In genomic region chr7:100927287-100928000, GRCm38 (mm10) we compare ENCODE assay signal across 10 mouse cellular contexts. TPM values are rescaled to one million over a fixed set of nuclear protein-coding genes. Genes with fewer than 3 reads are reported as not detected.
DNase-seq lines count a peak whose midpoint lies in the region; ATAC-seq lines count a peak whose summit lies in the region.
"Had no signal": no experiment of that assay in that cellular context is flagged by ENCODE, and none has a peak within 500 bp of the region (broad histone marks: within the 10 kb centered on the region; RNA-seq: fewer than 3 reads in every experiment).

No protein-coding gene starts in this region.

- peaks cover 82% of the 10 kb centered on the region for H3K4me1 ChIP-seq in heart, embryonic 15.5 days (replicated peaks)
- H3K4me1 ChIP-seq in embryonic facial prominence, embryonic 12.5 days = peaks cover 82% of the 10 kb centered on the region
- peaks cover 33% of the 10 kb centered on the region for H3K4me1 ChIP-seq in hindbrain, embryonic 14.5 days (replicated peaks; ENCODE audit: control insufficient read depth, insufficient read depth, low read length)
- peaks cover 42% of the 10 kb centered on the region for H3K4me1 ChIP-seq in midbrain, embryonic 14.5 days (ENCODE audit: control insufficient read depth, insufficient read depth, low read length)

- ATAC-seq in heart, embryonic 15.5 days (replicated peaks; ENCODE audit: insufficient number of reproducible peaks, insufficient read depth, low FRiP score, low read depth) = no peak
- no peak for ATAC-seq in embryonic facial prominence, embryonic 12.5 days (ENCODE audit: insufficient number of reproducible peaks, insufficient read depth, low FRiP score, low TSS enrichment)
- no peak for ATAC-seq in hindbrain, embryonic 14.5 days (ENCODE audit: low FRiP score)
- no peak for ATAC-seq in midbrain, embryonic 14.5 days (ENCODE audit: low FRiP score, low TSS enrichment)

- 0 out of 2 replicates have a peak, but pooled peaks cover under 1% of the 10 kb centered on the region for H3K36me3 ChIP-seq in heart, embryonic 15.5 days
- H3K36me3 ChIP-seq in embryonic facial prominence, embryonic 12.5 days = peaks cover 21% of the 10 kb centered on the region; the same call in 1 of the 2 replicates
- no peaks in the 10 kb centered on the region for H3K36me3 ChIP-seq in hindbrain, embryonic 14.5 days (replicated peaks; ENCODE audit: control insufficient read depth, insufficient read depth)
- no peaks in the 10 kb centered on the region for H3K36me3 ChIP-seq in midbrain, embryonic 14.5 days (ENCODE audit: control insufficient read depth, insufficient read depth, low read length)
- H3K36me3 ChIP-seq: G1E had no signal

- H3K9me3 ChIP-seq in heart, embryonic 15.5 days (replicated peaks) = no peaks in the 10 kb centered on the region
- H3K9me3 ChIP-seq in embryonic facial prominence, embryonic 12.5 days = no peaks in the 10 kb centered on the region
- no peaks in the 10 kb centered on the region for H3K9me3 ChIP-seq in hindbrain, embryonic 14.5 days (ENCODE audit: control insufficient read depth, low read length)
- no peaks in the 10 kb centered on the region for H3K9me3 ChIP-seq in midbrain, embryonic 14.5 days (ENCODE audit: control insufficient read depth, low read length)

- H3K27ac ChIP-seq in heart, embryonic 15.5 days = peak overlapping the region; percentile 55
- H3K27ac ChIP-seq in embryonic facial prominence, embryonic 12.5 days = 0 out of 2 replicates have a peak overlapping the region, but pooled peaks have one; percentile 36
- H3K27ac ChIP-seq in hindbrain, embryonic 14.5 days = no peak overlapping the region
- H3K27ac ChIP-seq in midbrain, embryonic 14.5 days (replicated peaks; ENCODE audit: low read depth, low read length) = no peak overlapping the region
- H3K27ac ChIP-seq: macrophage had no signal

- H3K9ac ChIP-seq in heart, embryonic 15.5 days = peak overlapping the region; percentile 87
- peak overlapping the region; percentile 96 for H3K9ac ChIP-seq in embryonic facial prominence, embryonic 12.5 days
- no peak overlapping the region for H3K9ac ChIP-seq in hindbrain, embryonic 14.5 days
- H3K9ac ChIP-seq in midbrain, embryonic 14.5 days (replicated peaks; ENCODE audit: low read length) = no peak overlapping the region; the same call in 1 of the 2 replicates

- H3K4me3 ChIP-seq in heart, embryonic 15.5 days = peak overlapping the region; percentile 75
- H3K4me3 ChIP-seq in embryonic facial prominence, embryonic 12.5 days = peak overlapping the region; percentile 88
- peak overlapping the region; percentile 11; the same call in 1 of the 2 replicates for H3K4me3 ChIP-seq in hindbrain, embryonic 14.5 days (replicated peaks; ENCODE audit: low read length)
- H3K4me3 ChIP-seq in midbrain, embryonic 14.5 days (replicated peaks; ENCODE audit: low read depth, low read length) = peak overlapping the region; percentile 16

- H3K4me2 ChIP-seq in heart, embryonic 15.5 days = peak overlapping the region; percentile 90
- H3K4me2 ChIP-seq in embryonic facial prominence, embryonic 12.5 days (replicated peaks) = peak overlapping the region; percentile 100
- peak overlapping the region; percentile 74 for H3K4me2 ChIP-seq in hindbrain, embryonic 14.5 days (replicated peaks)
- peak overlapping the region; percentile 81 for H3K4me2 ChIP-seq in midbrain, embryonic 14.5 days (ENCODE audit: low read length)

- WGBS in heart, embryonic 15.5 days = 7% methylated on average over 7 of the region's 7 CpGs
- 8% methylated on average over 7 of the region's 7 CpGs for WGBS in embryonic facial prominence, embryonic 12.5 days
- WGBS in hindbrain, embryonic 14.5 days = 36% methylated on average over 7 of the region's 7 CpGs
- 35% methylated on average over 7 of the region's 7 CpGs for WGBS in midbrain, embryonic 14.5 days

- DNase-seq in heart, adult 11 months = no peak
- no peak for DNase-seq in hindbrain, embryonic 14.5 days (ENCODE audit: low spot score)
- no peak for DNase-seq in midbrain, embryonic 14.5 days
- no peak for DNase-seq in cerebellum, adult 9-11 months
- no peak for DNase-seq in urinary bladder, postnatal 36 days (ENCODE audit: low spot score in 2 of 2)
- no peak for DNase-seq in left cerebral cortex, adult 9 months (ENCODE audit: low spot score in 2 of 2)

- no peaks in the 10 kb centered on the region for H3K27me3 ChIP-seq in heart, embryonic 15.5 days
- no peaks in the 10 kb centered on the region for H3K27me3 ChIP-seq in embryonic facial prominence, embryonic 12.5 days
- peaks cover 25% of the 10 kb centered on the region for H3K27me3 ChIP-seq in hindbrain, embryonic 14.5 days (ENCODE audit: control insufficient read depth, insufficient read depth, low read length)
- H3K27me3 ChIP-seq in midbrain, embryonic 14.5 days (ENCODE audit: control insufficient read depth, insufficient read depth, low read length) = peaks cover 31% of the 10 kb centered on the region

RNA-seq across cellular contexts. Expression of gene Arhgef17, which starts 4.5 kb away (rescaled TPM):
- 4.1 and 6.6 TPM in 2 replicates for polyA plus RNA-seq in heart, embryonic 15.5 days (2015; fragmentation: Nextera tagmentation; extraction: Ambion mirVana)
- 11.0 and 11.1 TPM in 2 replicates for polyA plus RNA-seq in embryonic facial prominence, embryonic 12.5 days (2016; fragmentation: Nextera tagmentation; extraction: Ambion mirVana)
- polyA plus RNA-seq in hindbrain, embryonic 14.5 days (2014; fragmentation: Nextera tagmentation; extraction: Ambion mirVana) = 15.5 and 19.5 TPM in 2 replicates
- polyA plus RNA-seq in midbrain, embryonic 14.5 days (2014; fragmentation: Nextera tagmentation; extraction: Ambion mirVana) = 12.1 and 13.2 TPM in 2 replicates

RNA-seq across cellular contexts. Expression of gene P2ry6, which starts 47.0 kb away (rescaled TPM):
- 3.8 and 6.8 TPM in 2 replicates for polyA plus RNA-seq in heart, embryonic 15.5 days (2015; fragmentation: Nextera tagmentation; extraction: Ambion mirVana)
- 2.7 and 3.6 TPM in 2 replicates for polyA plus RNA-seq in embryonic facial prominence, embryonic 12.5 days (2016; fragmentation: Nextera tagmentation; extraction: Ambion mirVana)
- 2.6 and 3.5 TPM in 2 replicates for polyA plus RNA-seq in hindbrain, embryonic 14.5 days (2014; fragmentation: Nextera tagmentation; extraction: Ambion mirVana)
- polyA plus RNA-seq in midbrain, embryonic 14.5 days (2014; fragmentation: Nextera tagmentation; extraction: Ambion mirVana) = 1.8 and 2.7 TPM in 2 replicates

Comparison
In these comparisons a context has a peak if more than half of its experiments do, and no peak if none do; other contexts are left out.
1. H3K27ac ChIP-seq: peak in heart, embryonic 15.5 days (single experiment) and embryonic facial prominence, embryonic 12.5 days (single experiment); none in hindbrain, embryonic 14.5 days (single experiment) and midbrain, embryonic 14.5 days (single experiment).
2. H3K4me3 ChIP-seq: peak in every context shown above with its lines; median percentile 88 in embryonic facial prominence, embryonic 12.5 days; 75 in heart, embryonic 15.5 days; 16 in midbrain, embryonic 14.5 days; 11 in hindbrain, embryonic 14.5 days.
3. H3K9ac ChIP-seq: peak in heart, embryonic 15.5 days (single experiment) and embryonic facial prominence, embryonic 12.5 days (single experiment); none in hindbrain, embryonic 14.5 days (single experiment) and midbrain, embryonic 14.5 days (single experiment).
4. Peak in every context shown above with its lines, with median percentiles within 50 percentile points of each other: H3K4me2 ChIP-seq.